Mouse (Mus musculus) limb, embryonic 12.5 days (tissue): ENCODE data around the gene Olfr1013. TPM values are rescaled to one million over a fixed set of nuclear protein-coding genes. Genes with fewer than 3 reads are reported as not detected.

Experiments used
- polyA plus RNA-seq: library from polyadenylated mRNA; unstranded; fragments of >200 nt; fragmentation: Nextera tagmentation; extraction: Ambion mirVana; gene quantifications from 2 replicates; pipeline ENCODE4 v1.2.1, GENCODE M21; 2016

The Olfr1013 gene
- polyA plus RNA-seq, 1 experiment from 2014 or later: not detected

Other genes with a start within 250 kb of the Olfr1013 start
- not detected in 2 replicates for gene 4833423E24Rik, start 248.1 kb upstream of the Olfr1013 start, polyA plus RNA-seq
- not detected in 2 replicates for gene Olfr996, start 187.9 kb upstream of the Olfr1013 start, polyA plus RNA-seq
- not detected in 2 replicates for gene Olfr998, start 178.2 kb upstream of the Olfr1013 start, polyA plus RNA-seq
- gene Olfr1000, start 155.2 kb upstream of the Olfr1013 start, polyA plus RNA-seq: not detected in 2 replicates
- not detected in 2 replicates for gene Olfr1002, start 116.4 kb upstream of the Olfr1013 start, polyA plus RNA-seq
- gene Olfr154, start 102.6 kb upstream of the Olfr1013 start, polyA plus RNA-seq: not detected in 2 replicates
- not detected in 2 replicates for gene Olfr1006, start 88.3 kb upstream of the Olfr1013 start, polyA plus RNA-seq
- gene Olfr1008, start 77.7 kb upstream of the Olfr1013 start, polyA plus RNA-seq: not detected in 2 replicates
- not detected in 2 replicates for gene Olfr1009, start 51.7 kb upstream of the Olfr1013 start, polyA plus RNA-seq
- gene Olfr1012, start 4.3 kb upstream of the Olfr1013 start, polyA plus RNA-seq: not detected in 2 replicates
- gene Olfr1014, start 5.6 kb downstream of the Olfr1013 start, polyA plus RNA-seq: not detected in 2 replicates
- gene Olfr1015, start 14.9 kb downstream of the Olfr1013 start, polyA plus RNA-seq: not detected in 2 replicates
- gene Olfr1016, start 35.4 kb downstream of the Olfr1013 start, polyA plus RNA-seq: not detected in 2 replicates
- gene Olfr1018, start 51.4 kb downstream of the Olfr1013 start, polyA plus RNA-seq: not detected in 2 replicates
- not detected in 2 replicates for gene Olfr1019, start 78.4 kb downstream of the Olfr1013 start, polyA plus RNA-seq
- gene Olfr1020, start 79.9 kb downstream of the Olfr1013 start, polyA plus RNA-seq: not detected in 2 replicates
- not detected in 2 replicates for gene Olfr1022, start 101.5 kb downstream of the Olfr1013 start, polyA plus RNA-seq
- not detected in 2 replicates for gene Olfr1023, start 118.5 kb downstream of the Olfr1013 start, polyA plus RNA-seq
- gene Olfr1024, start 138.0 kb downstream of the Olfr1013 start, polyA plus RNA-seq: not detected in 2 replicates
- gene Olfr1025-ps1, start 148.1 kb downstream of the Olfr1013 start, polyA plus RNA-seq: not detected in 2 replicates
- gene Olfr1026, start 154.5 kb downstream of the Olfr1013 start, polyA plus RNA-seq: not detected in 2 replicates
- gene Olfr1028, start 183.3 kb downstream of the Olfr1013 start, polyA plus RNA-seq: not detected in 2 replicates
- gene Olfr1029, start 206.8 kb downstream of the Olfr1013 start, polyA plus RNA-seq: not detected in 2 replicates
- not detected in 2 replicates for gene Olfr1030, start 212.2 kb downstream of the Olfr1013 start, polyA plus RNA-seq
- not detected in 2 replicates for gene Olfr1031, start 223.2 kb downstream of the Olfr1013 start, polyA plus RNA-seq
- not detected in 2 replicates for gene Olfr1032, start 238.4 kb downstream of the Olfr1013 start, polyA plus RNA-seq